Mouse (Mus musculus): Measurements from ENCODE around the gene Map4k4. TPM values are rescaled to one million over a fixed set of nuclear protein-coding genes. Genes with fewer than 3 reads are reported as not detected.

Gene Map4k4
- 54.5 and 62.5 TPM in 2 replicates for polyA plus RNA-seq (2012; ENCODE audit: insufficient read depth, insufficient read length, missing spikeins)

DNA sequence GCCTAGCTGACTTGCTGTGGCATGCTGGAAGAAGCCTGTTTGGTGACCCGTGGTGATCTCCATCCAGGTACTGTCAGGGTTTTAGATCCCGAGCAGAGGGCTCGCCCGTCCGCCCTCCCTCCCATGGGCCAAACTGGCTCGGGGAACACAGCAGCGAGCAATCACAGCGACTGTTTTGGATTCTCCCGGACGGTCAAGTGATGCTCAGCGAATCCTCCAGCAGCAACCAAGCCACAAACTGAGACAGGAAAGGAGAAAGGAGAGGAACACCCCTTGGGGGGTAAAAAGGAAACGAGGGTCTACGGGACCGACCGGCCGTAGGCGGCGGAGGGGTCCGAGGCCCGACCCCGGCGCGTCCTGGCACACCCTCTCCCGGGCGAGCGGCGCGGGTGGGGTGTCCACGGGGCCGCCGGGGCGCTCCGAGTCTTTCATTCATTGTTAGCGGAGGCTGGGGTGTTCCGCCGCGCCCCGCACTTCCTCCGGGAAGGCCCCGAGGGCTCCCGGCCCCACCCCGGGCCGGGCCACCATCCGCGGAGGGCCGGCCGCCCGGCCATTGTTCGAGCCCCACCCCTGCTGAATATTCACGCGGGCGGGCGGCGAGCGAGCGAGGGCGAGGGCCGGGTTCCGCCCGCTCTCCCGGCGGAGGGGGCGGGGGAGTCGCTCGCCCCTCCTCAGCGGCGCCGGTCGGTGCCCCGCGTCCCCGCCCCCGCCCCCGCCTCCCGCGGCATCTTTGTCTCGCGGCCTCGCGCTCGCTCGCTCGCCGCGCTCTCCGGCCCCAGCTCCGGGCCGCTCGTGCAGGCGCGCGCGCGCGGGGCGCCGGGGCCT, at the start of gene Map4k4:
TSS of gene Map4k4 (plus strand) at position 733 of the 825 bp plus-strand sequence.
- TF ChIP-seq POLR2A (IDR thresholded peaks at IDR 0.05; ENCODE audit: borderline replicate concordance, low read depth, low read length) (no peak), CTCF (IDR thresholded peaks at IDR 0.05; ENCODE audit: low read depth, low read length) (no peak)
- peak within 1 kb of the TSS; percentile 89 for H3K4me3 ChIP-seq (ENCODE audit: insufficient read depth, low read length)
- H3K4me1 ChIP-seq (ENCODE audit: control insufficient read depth, insufficient read depth, low read length), result peaks cover 38% of the 10 kb centered on the region
- peak within 1 kb of the TSS; percentile 77 for H3K27ac ChIP-seq (ENCODE audit: insufficient read depth, low read depth, low read length)

- no peak for TF ChIP-seq POLR2A (IDR thresholded peaks at IDR 0.05; ENCODE audit: borderline replicate concordance, low read depth, low read length)
- no peak for TF ChIP-seq CTCF (IDR thresholded peaks at IDR 0.05; ENCODE audit: low read depth, low read length)
- Histone ChIP-seq H3K27ac (ENCODE audit: insufficient read depth, low read depth, low read length) (no peak overlapping the region), H3K4me1 (ENCODE audit: control insufficient read depth, insufficient read depth, low read length) (peaks cover 17% of the 10 kb centered on the region), H3K4me3 (ENCODE audit: insufficient read depth, low read length) (no peak overlapping the region)
Observed at GRCm38 (mm10) chr1:39855949-39856348, 44.8 kb upstream of the Map4k4 start.

- Histone ChIP-seq H3K4me1 (ENCODE audit: control insufficient read depth, insufficient read depth, low read length) (peaks cover 11% of the 10 kb centered on the region), H3K4me3 (ENCODE audit: insufficient read depth, low read length) (no peak overlapping the region), H3K27ac (ENCODE audit: insufficient read depth, low read depth, low read length) (no peak overlapping the region)
- TF ChIP-seq CTCF (IDR thresholded peaks at IDR 0.05; ENCODE audit: low read depth, low read length) (no peak), POLR2A (IDR thresholded peaks at IDR 0.05; ENCODE audit: borderline replicate concordance, low read depth, low read length) (no peak)
Observed at GRCm38 (mm10) chr1:39856795-39857447, 43.8 kb upstream of the Map4k4 start.

DNA sequence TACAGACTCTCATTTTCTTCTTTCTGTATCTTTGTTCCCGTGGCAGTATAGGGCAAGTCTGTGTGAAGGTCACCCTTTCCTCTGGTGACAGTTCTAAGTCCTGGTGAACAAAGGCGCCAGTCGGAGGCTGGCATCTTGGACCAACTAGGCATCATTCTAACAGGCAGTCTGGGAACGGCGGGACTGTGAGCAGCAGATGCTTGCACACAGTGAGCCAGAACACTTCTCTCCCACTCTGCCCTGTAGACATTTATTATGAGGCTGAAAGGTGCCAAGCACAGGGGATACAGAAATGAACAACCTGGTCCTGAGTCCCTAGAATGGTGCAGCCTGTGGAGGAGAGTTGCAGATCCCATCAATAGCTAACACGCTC, 43.3 kb upstream of the Map4k4 start:
- TF ChIP-seq CTCF (IDR thresholded peaks at IDR 0.05; ENCODE audit: low read depth, low read length) (no peak), POLR2A (IDR thresholded peaks at IDR 0.05; ENCODE audit: borderline replicate concordance, low read depth, low read length) (no peak)
- Histone ChIP-seq H3K27ac (ENCODE audit: insufficient read depth, low read depth, low read length) (no peak overlapping the region), H3K4me1 (ENCODE audit: control insufficient read depth, insufficient read depth, low read length) (peaks cover 10% of the 10 kb centered on the region), H3K4me3 (ENCODE audit: insufficient read depth, low read length) (no peak overlapping the region)

- Histone ChIP-seq H3K27ac (ENCODE audit: insufficient read depth, low read depth, low read length) (no peak overlapping the region), H3K4me3 (ENCODE audit: insufficient read depth, low read length) (no peak overlapping the region), H3K4me1 (ENCODE audit: control insufficient read depth, insufficient read depth, low read length) (peaks cover 10% of the 10 kb centered on the region)
- TF ChIP-seq POLR2A (IDR thresholded peaks at IDR 0.05; ENCODE audit: borderline replicate concordance, low read depth, low read length) (no peak), CTCF (IDR thresholded peaks at IDR 0.05; ENCODE audit: low read depth, low read length) (no peak)
Observed at GRCm38 (mm10) chr1:39859213-39859612, 41.5 kb upstream of the Map4k4 start.

GRCm38 (mm10) chr1:39866367-39867141, 34.2 kb upstream of the Map4k4 start:
- TF ChIP-seq CTCF (IDR thresholded peaks at IDR 0.05; ENCODE audit: low read depth, low read length) (no peak), POLR2A (IDR thresholded peaks at IDR 0.05; ENCODE audit: borderline replicate concordance, low read depth, low read length) (no peak)
- H3K4me1 ChIP-seq (ENCODE audit: control insufficient read depth, insufficient read depth, low read length), result 0 out of 2 replicates have a peak, but pooled peaks cover 1% of the 10 kb centered on the region
- no peak overlapping the region for H3K27ac ChIP-seq (ENCODE audit: insufficient read depth, low read depth, low read length)
- no peak overlapping the region for H3K4me3 ChIP-seq (ENCODE audit: insufficient read depth, low read length)

GRCm38 (mm10) chr1:39867142-39867525, 33.6 kb upstream of the Map4k4 start:
- no peak overlapping the region for H3K27ac ChIP-seq (ENCODE audit: insufficient read depth, low read depth, low read length)
- H3K4me3 ChIP-seq (ENCODE audit: insufficient read depth, low read length), result no peak overlapping the region
- H3K4me1 ChIP-seq (ENCODE audit: control insufficient read depth, insufficient read depth, low read length), result no peaks in the 10 kb centered on the region
- no peak for TF ChIP-seq CTCF (IDR thresholded peaks at IDR 0.05; ENCODE audit: low read depth, low read length)
- TF ChIP-seq POLR2A (IDR thresholded peaks at IDR 0.05; ENCODE audit: borderline replicate concordance, low read depth, low read length), result no peak

DNA sequence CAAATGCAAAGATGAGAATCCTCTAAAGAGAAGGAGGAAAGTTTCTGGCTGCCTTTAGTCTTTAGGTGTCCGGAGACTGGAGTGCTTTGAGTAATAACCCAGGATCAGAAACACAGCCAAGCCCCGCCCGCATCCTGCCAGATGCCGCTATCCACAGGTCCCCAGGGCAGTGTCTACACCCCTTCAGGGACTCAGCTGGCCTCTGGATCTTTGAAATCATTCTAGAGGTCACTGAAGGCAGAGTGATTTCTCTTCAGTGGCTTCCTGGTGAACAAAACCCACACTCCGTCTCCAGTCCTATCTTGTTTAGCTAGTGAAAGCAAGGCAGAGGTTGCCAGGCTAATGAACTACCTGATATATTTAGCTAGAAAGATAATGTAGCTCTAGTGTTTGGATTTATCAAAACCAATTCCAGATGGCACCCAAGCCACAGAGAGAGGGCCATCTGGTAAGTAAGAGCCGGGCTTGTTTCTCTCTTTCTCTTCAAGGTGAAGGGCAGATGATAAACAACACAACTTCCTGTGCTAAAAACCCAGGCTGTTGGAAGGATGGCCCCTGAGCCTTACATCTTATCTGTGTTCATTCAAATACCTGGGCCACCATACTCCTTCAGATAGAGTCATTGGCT, 32.6 kb upstream of the Map4k4 start:
- no peak for TF ChIP-seq CTCF (IDR thresholded peaks at IDR 0.05; ENCODE audit: low read depth, low read length)
- no peak for TF ChIP-seq POLR2A (IDR thresholded peaks at IDR 0.05; ENCODE audit: borderline replicate concordance, low read depth, low read length)
- H3K4me3 ChIP-seq (ENCODE audit: insufficient read depth, low read length), result no peak overlapping the region
- no peak overlapping the region for H3K27ac ChIP-seq (ENCODE audit: insufficient read depth, low read depth, low read length)
- H3K4me1 ChIP-seq (ENCODE audit: control insufficient read depth, insufficient read depth, low read length), result no peaks in the 10 kb centered on the region

- no peak for TF ChIP-seq POLR2A (IDR thresholded peaks at IDR 0.05; ENCODE audit: borderline replicate concordance, low read depth, low read length)
- no peak for TF ChIP-seq CTCF (IDR thresholded peaks at IDR 0.05; ENCODE audit: low read depth, low read length)
- H3K27ac ChIP-seq (ENCODE audit: insufficient read depth, low read depth, low read length), result no peak overlapping the region
Observed at GRCm38 (mm10) chr1:39868825-39869571, 31.7 kb upstream of the Map4k4 start.

More at GRCm38 (mm10) chr1:39868825-39869571, 31.7 kb upstream of the Map4k4 start:
- Histone ChIP-seq H3K4me1 (ENCODE audit: control insufficient read depth, insufficient read depth, low read length) (no peaks in the 10 kb centered on the region), H3K4me3 (ENCODE audit: insufficient read depth, low read length) (no peak overlapping the region)
